Mouse (Mus musculus) Muller cell, postnatal 12 days (primary cell): ENCODE measurements around the gene Plcl2.
A peak's percentile ranks its signal among the peaks of the same experiment; 100 is the strongest.
"Not testable (repeated sequence)": the region's sequence is repeated elsewhere in the genome, so short reads cannot be mapped to it uniquely, and the experiment has no call there.

Experiments used
- DNase-seq: peaks from one replicate; pipeline ENCODE4 v3.0.0-alpha.2; 2015; ENCODE audit errors: inconsistent ontology term

Gene Plcl2

DNA sequence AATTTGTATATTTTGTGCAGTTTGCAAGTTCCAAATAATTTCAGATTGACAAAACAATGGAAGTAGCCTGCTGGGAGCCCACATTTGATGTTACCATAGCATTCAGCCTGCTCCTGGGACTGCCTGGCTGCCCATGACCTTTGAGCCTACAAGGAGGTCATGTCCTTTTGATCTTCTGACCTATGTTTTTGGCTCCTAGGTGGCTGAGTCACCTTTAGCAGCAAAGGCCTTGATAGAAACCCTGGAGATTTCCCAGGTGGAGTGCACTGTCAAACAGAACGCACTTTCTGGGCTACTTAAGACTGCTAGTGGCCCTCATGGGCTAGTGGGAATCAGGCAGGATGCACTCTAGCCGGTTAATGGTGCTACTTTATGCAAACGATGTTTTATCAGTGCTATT lies 112.8 kb downstream of the Plcl2 start:
- DNase-seq: no peak

DNA sequence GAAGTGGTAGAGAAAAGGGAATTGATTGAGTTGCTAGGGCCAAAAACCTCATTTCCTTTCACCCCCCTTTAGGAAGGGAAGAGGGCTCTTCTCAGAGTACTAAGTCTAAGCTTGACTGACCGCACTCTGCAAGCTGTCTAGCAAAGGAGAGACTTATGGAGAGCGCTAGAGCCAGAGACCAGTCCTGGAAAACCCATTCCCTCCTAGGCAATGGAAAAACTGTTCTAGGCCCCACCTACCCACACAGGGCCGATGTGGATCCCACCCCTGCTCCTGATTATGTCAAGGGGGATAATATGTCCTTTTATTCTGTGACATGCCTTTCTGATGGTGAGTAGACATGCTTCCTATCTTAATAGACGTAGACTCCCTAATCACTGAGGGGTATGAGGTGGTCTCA lies 116.4 kb downstream of the Plcl2 start:
- DNase-seq: no peak

DNA sequence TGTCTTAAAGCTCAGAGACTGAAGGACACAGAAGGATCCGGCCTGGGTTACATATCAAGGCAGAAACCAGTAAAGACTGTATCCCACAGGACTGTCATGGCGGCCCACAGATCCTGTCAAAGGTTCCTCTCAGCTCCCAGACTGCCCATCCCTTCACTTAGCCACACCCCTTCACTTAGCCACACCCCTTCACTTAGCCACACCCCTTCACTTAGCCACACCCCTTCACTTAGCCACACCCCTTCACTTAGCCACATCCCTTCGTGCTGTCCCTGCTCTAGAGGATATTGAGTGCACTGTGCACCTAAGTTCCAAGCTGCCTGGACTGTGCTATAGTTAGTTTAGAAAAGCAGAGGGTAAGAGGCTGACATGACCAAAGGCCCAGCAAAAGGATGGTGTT lies 118.5 kb downstream of the Plcl2 start:
- DNase-seq: no peak

DNA sequence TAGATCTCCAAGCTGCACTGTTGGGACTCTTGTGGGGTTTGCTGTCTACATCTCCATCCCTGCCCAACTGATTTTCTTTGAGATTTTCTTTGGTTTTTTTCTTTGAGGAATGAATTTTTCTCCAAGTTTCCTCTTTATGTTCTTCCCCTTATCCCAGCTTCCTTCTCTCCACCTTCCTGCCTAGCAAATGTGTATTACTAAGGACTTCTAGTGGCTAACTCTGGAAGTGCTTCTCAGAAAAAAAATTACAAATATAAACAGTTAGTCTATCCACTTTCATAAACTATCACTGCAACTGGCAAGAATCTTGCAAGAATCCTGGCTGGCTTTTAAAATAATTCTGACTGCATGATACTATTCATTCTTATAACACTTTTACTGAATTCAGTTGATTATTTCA lies 119.5 kb downstream of the Plcl2 start:
- no peak for DNase-seq

DNA sequence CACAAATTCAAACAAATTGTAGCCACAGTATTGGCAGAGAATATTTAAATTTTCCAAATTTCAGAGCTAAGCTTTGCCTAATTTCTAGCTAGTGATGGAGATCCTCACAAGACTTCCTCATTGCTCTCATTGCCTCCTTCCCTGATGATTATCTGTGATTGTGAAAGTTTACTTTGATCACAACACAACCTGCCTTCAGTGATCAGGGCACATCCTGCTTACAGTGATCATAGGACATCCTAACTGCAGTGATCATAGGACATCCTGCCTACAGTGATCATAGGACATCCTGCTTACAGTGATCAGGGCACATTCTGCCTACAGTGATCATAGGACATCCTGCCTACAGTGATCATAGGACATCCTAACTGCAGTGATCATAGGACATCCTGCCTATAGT lies 121.8 kb downstream of the Plcl2 start:
- DNase-seq: not testable (repeated sequence)

DNA sequence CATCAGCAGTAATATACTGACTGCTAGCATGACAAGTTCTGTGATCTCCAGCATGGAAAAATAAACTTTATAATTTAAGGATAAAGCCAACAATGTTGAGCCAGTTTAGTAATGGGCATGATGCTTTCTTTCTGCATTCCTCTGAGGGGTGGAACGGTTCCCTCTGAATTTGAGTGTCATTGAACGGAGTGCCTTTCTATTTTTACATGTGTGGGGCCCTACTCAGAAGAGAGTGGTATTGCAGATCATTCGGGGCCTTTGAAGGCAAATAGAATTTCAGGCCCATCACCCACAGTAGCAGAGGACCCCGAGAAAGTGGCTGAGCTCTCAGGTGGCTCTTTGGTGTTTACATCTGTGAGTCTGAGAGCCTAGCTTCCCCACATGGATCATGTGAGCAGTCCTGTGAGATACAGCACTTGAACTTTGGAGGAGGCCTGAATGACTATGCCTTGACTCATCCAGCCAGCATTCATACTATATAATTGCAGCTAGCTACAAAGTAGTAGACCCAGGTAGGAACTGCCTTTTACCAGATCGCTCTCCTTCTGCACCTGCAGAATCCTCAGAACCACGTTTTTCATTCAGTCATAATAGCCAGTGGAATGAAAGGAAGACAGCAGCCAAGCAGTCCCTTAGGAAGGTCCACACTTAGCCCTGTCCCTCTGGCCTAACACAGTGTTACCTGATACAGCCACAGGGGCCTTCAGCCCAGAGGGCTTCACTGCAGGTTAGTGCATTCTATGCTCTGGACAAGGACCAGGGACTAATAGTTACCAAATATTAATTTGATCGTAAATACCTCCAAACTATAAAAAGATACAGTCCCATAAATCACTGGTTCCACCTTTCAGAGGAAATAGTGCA lies 125.0 kb downstream of the Plcl2 start:
- DNase-seq: no peak

DNA sequence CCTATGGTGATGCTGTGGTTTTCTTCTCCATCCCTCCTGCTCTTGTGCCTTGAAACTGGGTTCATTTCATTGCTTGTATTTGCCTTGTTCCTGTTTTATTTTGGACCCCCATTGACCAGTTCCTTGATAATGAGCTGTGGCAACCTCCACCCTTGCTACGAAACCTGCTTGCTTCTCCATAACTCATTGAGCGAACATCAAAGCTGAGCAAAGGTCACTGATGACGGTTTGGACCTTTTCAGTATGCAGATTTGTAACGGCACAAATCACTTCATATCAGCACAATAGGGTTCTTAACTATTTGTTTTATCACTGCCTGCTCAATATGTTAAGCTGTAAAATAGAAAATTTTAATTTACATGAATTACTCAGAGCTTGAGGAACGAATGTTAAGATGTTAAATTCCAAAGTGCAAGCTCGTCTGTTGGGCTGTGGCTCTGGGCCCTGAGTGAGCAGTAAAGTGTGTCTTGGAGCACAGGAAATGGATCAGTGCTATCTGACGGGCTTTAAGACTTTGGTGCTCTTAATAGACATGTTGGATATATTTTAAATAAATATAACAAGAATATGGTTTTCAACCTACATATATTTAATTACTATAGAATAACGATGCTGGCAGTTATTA lies 126.9 kb downstream of the Plcl2 start:
- DNase-seq: no peak

DNA sequence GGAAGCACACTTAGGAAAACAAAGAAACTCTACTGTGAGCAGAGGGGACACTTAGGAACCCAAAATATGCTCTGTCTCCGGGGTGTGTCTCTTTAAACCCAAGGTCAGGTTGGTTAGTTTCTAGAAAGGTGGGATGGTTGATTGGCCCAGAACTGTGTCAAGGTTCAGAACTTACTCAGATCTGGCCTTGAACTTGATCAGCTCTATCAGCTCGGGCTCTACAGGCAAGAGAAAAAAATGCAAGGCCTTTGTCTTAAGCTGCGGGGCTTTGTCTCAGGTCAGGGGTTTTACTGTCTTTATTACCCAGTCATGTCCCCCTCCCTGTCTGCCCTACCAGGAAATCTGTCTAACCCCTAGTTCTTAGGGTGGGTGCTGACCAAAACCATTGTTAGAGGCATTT lies 129.6 kb downstream of the Plcl2 start:
- no peak for DNase-seq

DNA sequence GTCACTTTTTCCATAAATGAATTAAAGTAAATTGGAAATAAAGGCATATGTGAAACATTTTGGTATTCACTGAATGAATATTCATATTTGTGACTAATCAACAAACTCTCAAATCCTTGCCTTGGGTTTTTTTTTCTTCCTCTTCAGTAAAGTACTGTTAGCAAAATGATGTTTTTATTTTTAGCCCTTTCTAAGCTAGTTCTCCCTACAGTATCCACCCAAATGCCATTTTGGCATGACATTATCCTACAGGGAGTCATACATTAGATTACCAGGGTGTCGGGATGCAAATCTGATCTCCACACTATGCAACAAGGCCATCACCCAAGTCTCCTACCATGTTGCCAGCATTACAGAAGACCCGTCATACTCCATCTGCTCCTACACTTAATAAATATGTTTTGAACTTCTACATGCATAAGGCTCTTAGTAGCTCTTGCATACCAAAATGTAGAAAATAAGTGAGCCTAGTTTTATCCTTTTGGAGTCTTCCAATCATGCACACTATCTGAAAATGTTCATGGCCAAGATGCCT lies 131.9 kb downstream of the Plcl2 start:
- no peak for DNase-seq

DNA sequence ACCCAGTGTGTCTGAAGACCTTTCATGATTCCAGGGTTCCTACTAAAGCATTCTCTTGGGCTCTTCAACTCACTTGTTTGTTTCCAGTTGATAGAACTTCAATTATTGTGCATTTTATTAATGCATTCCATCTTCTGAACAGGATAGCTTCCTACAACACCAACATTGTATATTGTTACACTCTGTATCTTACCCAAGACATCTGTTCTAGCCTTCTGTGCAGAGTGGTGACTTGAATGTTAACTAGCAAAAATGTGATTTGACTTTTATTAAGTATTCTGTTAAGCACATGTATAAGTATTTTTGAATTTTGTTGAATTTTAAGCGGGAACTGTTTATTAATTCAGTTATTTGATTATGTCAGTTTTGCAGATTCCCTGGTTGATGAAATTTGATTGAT lies 132.7 kb downstream of the Plcl2 start:
- DNase-seq: no peak

DNA sequence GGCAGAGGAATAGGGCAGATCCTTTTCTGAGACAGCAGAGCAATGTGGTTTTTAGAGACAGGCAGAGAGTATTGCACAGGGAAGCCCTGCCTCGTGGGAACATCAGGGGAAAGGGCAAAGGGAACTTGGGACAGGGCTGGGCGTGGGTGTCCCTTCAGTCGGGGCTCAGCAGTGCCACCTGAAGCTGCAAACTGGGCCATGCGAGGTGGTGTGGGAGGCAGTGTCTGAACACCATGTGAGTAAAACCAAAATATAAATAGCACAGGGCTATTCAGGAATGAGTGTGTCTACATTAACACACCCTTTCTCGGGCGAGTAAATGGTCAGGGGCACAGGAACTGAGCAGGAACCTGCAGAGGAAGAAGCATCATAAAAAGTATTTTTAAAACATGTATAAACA lies 134.2 kb downstream of the Plcl2 start:
- DNase-seq: no peak

DNA sequence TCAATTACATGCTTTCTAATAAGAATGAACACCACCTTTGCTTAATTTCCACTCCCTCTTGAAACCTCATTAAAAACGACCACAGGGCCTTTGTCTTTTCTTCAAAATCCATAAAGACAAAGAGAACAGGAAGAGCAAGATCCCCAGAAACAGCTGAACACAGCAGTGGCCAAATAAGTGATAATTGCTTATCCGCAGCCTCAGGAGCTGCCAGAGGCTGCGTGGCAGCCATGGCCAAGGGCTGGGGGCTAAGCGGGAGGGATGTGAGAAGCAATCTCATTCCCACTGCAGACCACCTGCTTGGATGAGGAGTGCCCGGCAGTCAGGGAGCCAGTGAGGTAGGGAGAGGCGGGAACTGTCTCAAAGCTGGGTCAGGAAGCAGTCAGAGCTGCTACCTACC lies 134.8 kb downstream of the Plcl2 start:
- DNase-seq: peak; percentile 12

DNA sequence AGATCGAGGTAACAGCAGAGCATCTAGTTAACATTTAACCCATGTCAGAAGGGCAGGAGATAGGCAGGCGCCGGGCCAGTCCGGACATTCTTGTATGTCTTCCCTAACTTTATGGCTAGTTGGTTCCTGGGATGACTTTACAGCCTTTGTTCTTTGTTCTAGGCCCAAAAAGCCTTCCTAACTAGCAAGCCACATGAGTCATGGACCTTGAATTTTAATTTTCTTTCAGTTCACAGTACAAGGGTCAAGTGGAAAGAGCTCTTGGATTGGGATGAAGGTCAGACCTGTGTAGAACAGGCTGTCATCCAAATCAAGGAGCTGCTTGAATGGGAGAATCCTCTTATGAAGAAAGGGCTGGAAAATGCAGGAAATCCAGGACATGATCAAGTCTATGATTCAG lies 138.9 kb downstream of the Plcl2 start:
- DNase-seq: not testable (repeated sequence)

DNA sequence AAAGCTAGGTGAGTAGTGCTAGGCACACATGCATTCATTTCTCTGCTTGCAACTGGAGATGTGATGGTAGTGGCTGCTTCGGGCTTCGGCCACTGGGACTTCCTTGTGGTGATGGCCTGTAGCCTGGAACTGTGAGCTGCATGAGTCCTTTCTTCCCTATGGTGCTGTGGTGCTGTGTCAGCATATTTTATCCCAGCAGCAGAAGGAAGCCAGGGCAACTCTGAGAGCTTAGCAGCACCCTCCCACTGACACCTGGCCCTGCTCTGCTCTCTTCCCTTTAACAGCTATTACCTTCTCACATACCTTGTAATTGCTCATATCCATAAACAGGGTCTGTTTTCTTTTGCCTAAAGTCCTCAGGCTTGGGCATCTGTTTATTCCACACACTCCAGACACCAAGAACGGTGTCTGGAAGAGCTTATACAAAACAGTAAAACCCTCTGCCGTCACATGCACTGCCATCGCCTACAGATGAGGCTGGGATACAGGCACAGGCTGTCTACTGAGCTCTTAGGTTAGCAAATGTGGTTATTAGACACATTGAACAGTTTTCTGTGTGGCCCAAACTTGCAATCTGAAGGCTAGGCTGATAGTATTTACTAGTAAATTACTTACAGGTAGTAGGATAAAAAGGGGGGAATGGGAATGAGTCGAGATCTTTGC lies 139.7 kb downstream of the Plcl2 start:
- no peak for DNase-seq

DNA sequence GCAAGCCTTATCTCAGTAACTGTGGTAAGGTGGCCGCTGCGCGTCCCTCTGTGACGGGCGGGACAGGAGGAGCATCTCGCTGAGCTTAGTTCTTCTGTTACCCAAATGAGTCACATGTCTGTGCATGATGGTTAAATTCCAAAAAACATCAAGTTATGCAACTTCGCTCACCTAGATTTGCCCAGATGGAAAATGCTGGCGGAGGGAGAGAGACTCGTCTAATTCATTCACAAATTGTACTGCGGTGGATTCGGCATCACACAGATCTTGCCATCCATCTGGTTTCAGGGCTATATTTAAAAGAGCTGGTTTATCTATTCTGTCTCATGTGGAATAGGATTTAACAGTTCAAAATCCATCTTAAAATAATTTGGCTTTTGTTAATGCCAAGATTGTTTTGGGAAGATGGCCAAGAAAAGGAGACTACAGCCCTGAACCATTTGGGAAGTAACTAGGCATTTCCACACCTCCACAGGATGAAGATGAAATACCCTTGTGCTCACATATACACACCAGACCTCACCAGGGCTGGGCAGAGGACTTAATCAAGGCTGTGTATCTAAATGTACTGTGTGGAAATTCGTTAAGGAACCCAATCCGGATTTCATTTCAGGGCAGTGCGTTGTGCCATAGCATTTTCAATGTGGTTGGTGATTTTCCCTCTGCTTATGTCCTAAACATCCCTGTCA lies 141.5 kb downstream of the Plcl2 start:
- no peak for DNase-seq

DNA sequence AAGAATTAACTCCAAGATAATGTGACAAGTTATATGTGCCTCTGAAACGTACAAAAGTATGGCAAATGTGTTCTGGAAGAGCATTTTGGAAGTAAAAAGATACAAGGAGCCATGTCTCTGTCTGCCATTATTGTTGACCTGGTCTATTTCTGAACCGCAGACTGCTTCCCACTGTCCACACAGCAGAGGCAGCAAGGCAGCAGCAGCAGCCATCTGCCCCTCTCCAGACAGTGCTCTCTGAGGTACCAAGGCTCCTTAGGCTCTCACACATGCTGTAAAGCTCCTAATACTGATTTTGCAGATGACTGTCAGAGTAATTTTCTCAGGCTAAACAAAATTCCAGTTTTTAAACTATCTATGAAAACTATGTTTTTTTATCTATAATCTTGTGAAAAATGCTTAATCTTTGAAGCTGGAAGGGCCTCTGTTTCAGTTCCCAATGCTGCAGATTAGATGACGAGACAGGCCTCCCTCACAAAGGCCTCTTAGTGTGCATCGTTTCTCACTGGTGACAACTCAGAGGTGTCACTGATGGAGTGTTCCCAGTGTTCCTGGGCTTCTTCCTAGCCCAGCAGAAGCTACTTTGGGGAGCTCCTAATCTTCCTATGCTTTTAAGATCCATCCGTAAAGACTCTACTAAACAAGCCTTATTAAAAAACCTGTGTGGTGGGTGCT lies 145.7 kb downstream of the Plcl2 start:
- no peak for DNase-seq

DNA sequence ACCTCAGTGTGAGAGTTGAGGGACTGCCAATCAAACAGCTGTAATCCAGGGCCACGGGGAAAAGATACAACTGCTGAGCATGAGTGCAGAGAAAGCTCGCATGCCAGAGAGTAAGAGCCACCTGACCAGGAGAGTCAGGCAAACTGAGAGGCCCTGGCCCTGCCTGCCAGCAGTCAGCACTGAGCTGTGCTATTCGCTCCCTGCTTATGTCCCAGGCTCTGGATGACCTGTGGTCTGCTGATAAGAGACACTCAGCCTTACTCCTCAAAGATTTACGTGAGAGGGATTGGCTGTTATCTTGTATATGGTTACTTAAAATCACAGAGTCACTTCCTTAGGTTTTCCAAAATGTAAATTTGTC lies 146.2 kb downstream of the Plcl2 start:
- no peak for DNase-seq

DNA sequence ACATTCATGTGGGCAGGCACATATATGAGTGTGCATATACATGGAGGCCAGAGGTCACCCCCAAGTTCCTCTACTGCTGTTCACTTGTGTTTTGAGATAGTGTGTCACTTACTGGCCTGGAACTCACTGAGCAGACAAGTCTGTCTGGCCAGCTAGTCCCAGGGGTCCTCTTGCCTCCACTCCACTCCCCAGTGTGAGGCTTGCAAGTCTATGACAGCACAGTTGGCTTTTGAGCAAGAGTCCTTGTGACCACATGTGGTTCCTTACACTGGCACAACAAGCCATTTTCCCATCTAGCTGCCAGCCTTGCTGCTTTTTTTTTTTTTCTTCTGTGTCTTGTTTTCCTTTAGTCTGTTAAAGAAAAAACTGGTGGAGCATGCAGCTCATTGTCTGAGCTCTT lies 148.1 kb downstream of the Plcl2 start:
- DNase-seq: peak; percentile 5

DNA sequence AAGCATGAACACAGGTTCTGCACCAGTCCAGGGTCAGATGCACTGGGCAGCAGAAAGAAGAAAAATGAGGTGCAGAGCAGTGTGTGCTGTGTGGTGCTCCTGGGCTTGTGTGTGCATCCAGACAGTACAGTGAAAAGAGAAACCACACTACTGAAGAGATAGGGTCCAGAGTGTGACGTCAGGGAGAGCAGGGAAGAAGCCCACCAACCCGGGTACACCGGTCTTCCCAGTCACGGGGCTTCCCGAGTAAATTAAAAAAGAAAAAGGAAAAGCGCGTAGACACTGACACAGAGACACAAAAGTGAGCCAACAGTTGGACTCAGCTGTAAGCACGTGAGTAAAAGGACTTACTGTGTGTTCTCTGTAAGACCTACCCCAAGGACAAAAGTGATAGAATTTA lies 149.7 kb downstream of the Plcl2 start:
- DNase-seq: no peak

DNA sequence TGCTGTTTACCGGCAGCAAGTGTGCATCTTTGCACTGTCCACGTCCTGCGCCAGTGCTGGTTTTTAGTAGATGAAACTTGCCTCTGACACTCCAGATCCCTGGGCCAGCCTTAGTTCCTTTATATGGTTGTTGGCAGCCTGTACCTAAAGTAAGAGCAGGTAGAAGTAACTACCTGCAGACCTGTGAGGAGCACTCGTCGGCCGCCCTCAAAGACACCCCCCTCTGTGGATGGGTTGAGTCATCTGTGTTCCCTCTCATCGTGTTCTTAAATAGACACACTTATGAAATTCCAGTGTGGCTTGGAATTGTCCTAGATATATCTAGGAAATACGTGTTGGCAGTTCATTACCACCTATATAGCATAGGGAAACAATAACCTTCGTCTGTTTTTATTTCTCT lies 158.4 kb downstream of the Plcl2 start:
- DNase-seq: no peak

DNA sequence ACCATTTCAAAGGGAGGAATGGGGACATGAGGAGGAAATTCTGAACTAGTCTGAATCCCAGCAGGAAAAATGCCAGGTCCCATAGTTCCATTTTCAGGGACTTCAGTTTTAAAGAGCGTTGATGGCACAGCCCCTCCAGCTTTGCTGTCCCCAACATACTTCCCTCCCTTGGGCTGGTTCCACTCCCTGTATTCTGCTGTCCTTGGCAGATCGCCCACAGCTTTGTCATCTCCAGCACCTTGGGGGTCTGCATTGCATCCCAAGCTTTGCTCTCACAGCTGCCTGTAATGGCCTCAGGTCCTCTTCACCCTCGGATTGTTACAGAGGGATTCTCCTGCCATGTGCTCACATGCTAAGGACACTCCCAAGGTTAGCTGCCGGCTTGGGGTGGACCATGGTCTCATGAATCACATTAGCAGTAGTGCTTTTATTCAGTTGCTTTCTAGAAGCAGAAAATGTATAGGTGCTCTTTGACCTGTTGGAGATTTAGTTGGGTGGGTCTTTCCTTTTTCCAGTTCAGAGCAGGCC lies 159.5 kb downstream of the Plcl2 start:
- no peak for DNase-seq
